Mouse (Mus musculus): ENCODE data around the gene Klhdc2. TPM values are rescaled to one million over a fixed set of nuclear protein-coding genes. Genes with fewer than 3 reads are reported as not detected.

Klhdc2 gene
- polyA plus RNA-seq, 1 experiment from 2014 or later = 54.2 TPM

DNA sequence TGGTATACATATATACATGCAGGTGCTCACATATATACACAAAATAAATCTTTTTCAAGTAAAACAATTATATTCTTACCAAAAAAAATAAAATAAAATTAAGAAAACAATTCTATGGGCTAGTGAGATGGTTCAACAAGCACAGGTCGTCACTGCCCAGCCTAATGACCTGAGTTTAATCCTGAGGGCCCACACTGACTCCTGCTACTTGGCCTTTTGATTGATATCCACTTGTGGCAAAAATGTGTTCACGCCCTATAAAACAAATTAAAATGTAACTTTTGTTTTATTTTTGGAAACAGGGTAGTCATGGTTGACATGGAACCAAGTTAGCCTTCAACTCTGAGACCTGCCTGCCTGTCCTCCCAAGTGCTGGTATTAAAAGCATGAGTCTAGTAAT lies 53.4 kb downstream of the Klhdc2 start:
- H3K9me3 ChIP-seq (ENCODE audit: low read length) = no peaks in the 10 kb centered on the region
- H3K27me3 ChIP-seq (ENCODE audit: insufficient read depth, low read length) = no peaks in the 10 kb centered on the region
- ATAC-seq (no peak), DNase-seq (no peak)
- H3K4me2 ChIP-seq (ENCODE audit: low read depth, low read length) = no peak overlapping the region
- TF ChIP-seq CTCF (IDR thresholded peaks at IDR 0.05; ENCODE audit: low read depth) (no peak), EP300 (IDR thresholded peaks at IDR 0.05; ENCODE audit: low read depth) (no peak)
- no peaks in the 10 kb centered on the region for H3K4me1 ChIP-seq (ENCODE audit: insufficient read depth)
- no peak overlapping the region for H3K27ac ChIP-seq (ENCODE audit: low read depth)
- 82% methylated on average over 2 of the region's 2 CpGs for WGBS (ENCODE audit: insufficient replicate concordance)
- H3K4me3 ChIP-seq (ENCODE audit: low read depth, low read length) = no peak overlapping the region
- no peak overlapping the region for H3K9ac ChIP-seq (replicated peaks)
- peaks cover 63% of the 10 kb centered on the region for H3K36me3 ChIP-seq (replicated peaks; ENCODE audit: insufficient read depth, low read length)

DNA sequence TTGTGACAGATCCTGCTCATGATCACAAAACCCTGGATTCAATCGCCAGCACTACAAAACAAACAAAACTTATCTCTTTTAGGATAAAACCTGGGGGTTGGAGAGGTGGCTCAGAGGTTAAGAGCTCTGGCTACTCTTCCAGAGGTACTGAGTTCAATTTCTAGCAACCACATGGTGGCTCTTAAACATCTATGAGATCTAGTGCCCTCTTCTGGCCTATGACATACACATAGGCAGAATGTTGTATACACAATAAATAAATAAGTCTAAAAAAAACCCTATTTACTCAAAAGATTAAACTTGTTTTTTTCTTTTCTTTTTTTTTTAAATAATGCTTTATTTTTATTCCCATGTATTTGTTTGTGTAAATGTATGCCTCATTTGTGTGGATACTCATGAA lies 55.2 kb downstream of the Klhdc2 start:
- no peak for DNase-seq

DNA sequence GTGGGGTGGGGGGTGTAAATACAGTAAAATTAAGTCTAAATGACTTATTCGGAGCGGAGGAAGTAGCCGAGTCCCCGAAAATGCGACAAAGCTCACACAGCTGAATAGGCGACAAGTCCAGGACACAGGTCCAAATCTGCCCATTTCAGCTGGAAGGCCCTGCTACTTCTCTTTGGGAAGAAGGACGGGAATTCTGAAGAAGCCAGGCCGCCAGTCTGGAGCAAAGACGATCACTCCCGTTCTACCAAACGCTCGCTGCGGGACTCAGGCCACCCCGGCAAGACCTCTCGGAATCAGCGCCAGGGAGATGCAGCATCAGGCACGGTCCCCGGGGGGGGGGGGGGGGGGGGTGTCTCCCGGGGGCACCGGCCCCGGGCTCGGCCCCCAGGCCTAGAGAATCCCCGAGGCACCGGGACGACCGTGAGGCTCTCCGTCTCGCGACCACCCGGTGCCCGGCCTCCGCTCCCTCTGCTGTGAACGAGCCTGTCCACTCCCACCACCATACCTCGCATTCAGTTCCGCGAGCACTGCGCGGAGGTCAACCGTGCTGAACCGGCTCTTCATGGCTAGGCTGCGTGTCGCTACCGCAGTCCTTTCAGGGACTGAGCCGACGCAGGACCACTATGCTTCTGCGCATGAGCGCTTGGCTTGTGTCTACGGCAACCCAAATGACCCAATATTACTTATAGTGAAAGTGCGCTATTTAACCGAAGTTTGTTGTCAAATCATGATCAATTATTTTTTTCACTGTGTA lies 60.2 kb downstream of the Klhdc2 start, which contains the start of gene Nemf:
TSS of gene Nemf (minus strand) at position 620 of the 754 bp plus-strand sequence.
- WGBS (ENCODE audit: insufficient replicate concordance) = under 1% methylated on average over 46 of the region's 50 CpGs

More for the DNA sequence above, 55.2 kb downstream of the Klhdc2 start:
- H3K9me3 ChIP-seq (ENCODE audit: low read length) = no peaks in the 10 kb centered on the region
- no peak for ATAC-seq
- H3K4me1 ChIP-seq (ENCODE audit: insufficient read depth) = no peaks in the 10 kb centered on the region
- H3K36me3 ChIP-seq (replicated peaks; ENCODE audit: insufficient read depth, low read length) = peaks cover 55% of the 10 kb centered on the region
- 63% methylated on average over 1 of the region's 1 CpGs for WGBS (ENCODE audit: insufficient replicate concordance)
- no peak overlapping the region for H3K9ac ChIP-seq (replicated peaks)
- no peak overlapping the region for H3K4me2 ChIP-seq (ENCODE audit: low read depth, low read length)
- no peaks in the 10 kb centered on the region for H3K27me3 ChIP-seq (ENCODE audit: insufficient read depth, low read length)
- H3K4me3 ChIP-seq (ENCODE audit: low read depth, low read length) = no peak overlapping the region
- H3K27ac ChIP-seq (ENCODE audit: low read depth) = no peak overlapping the region
- TF ChIP-seq CTCF (IDR thresholded peaks at IDR 0.05; ENCODE audit: low read depth) (peak; percentile 41), EP300 (IDR thresholded peaks at IDR 0.05; ENCODE audit: low read depth) (no peak)

DNA sequence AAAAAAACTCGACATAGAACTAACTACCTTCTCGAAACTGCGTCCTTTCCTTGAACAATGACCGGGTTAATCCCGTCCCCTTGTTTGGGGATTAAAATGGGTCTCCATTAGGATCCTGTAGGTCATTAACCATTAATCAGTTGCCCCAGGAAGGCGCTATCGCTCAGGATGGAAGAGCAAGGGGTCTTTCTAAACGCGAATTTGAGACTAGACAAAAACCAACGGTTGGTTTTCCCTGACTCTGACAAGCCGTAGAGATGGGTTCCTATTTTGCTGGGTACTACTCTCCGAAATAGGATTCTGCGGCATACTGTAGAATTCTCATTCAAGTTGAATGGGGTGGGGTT lies 60.8 kb downstream of the Klhdc2 start:
- ATAC-seq = no peak
- Histone ChIP-seq H3K36me3 (replicated peaks; ENCODE audit: insufficient read depth, low read length) (peaks cover 22% of the 10 kb centered on the region), H3K4me2 (ENCODE audit: low read depth, low read length) (peak overlapping the region; percentile 85), H3K4me3 (ENCODE audit: low read depth, low read length) (peak overlapping the region; percentile 86), H3K27me3 (ENCODE audit: insufficient read depth, low read length) (no peaks in the 10 kb centered on the region), H3K4me1 (ENCODE audit: insufficient read depth) (peaks cover 6% of the 10 kb centered on the region), H3K9ac (replicated peaks) (peak overlapping the region; percentile 92), H3K9me3 (ENCODE audit: low read length) (no peaks in the 10 kb centered on the region), H3K27ac (ENCODE audit: low read depth) (peak overlapping the region; percentile 89)
- 5% methylated on average over 13 of the region's 13 CpGs for WGBS (ENCODE audit: insufficient replicate concordance)
- DNase-seq = no peak
- TF ChIP-seq CTCF (IDR thresholded peaks at IDR 0.05; ENCODE audit: low read depth) (no peak; the same call in 1 of the 2 replicates), EP300 (IDR thresholded peaks at IDR 0.05; ENCODE audit: low read depth) (0 out of 2 replicates have a peak, but pooled peaks have one; percentile 60)

More for the DNA sequence above, 60.2 kb downstream of the Klhdc2 start, which contains the start of gene Nemf:
- ATAC-seq (peak; percentile 57), DNase-seq (peak; percentile 85)
- peak within 1 kb of the TSS; percentile 85 for H3K4me2 ChIP-seq (ENCODE audit: low read depth, low read length)
- no peaks in the 10 kb centered on the region for H3K9me3 ChIP-seq (ENCODE audit: low read length)
- peak within 1 kb of the TSS; percentile 89 for H3K27ac ChIP-seq (ENCODE audit: low read depth)
- H3K4me3 ChIP-seq (ENCODE audit: low read depth, low read length) = peak within 1 kb of the TSS; percentile 86
- H3K36me3 ChIP-seq (replicated peaks; ENCODE audit: insufficient read depth, low read length) = peaks cover 26% of the 10 kb centered on the region
- no peaks in the 10 kb centered on the region for H3K27me3 ChIP-seq (ENCODE audit: insufficient read depth, low read length)
- H3K4me1 ChIP-seq (ENCODE audit: insufficient read depth) = peaks cover 3% of the 10 kb centered on the region; the same call in 1 of the 2 replicates
- peak within 1 kb of the TSS; percentile 92 for H3K9ac ChIP-seq (replicated peaks)
- TF ChIP-seq CTCF (IDR thresholded peaks at IDR 0.05; ENCODE audit: low read depth) = 0 out of 2 replicates have a peak, but pooled peaks have one; percentile 1
- TF ChIP-seq EP300 (IDR thresholded peaks at IDR 0.05; ENCODE audit: low read depth) = no peak; the same call in 1 of the 2 replicates

Other genes with a start within 250 kb of the Klhdc2 start
- gene Rps29, start 137.5 kb upstream of the Klhdc2 start, polyA plus RNA-seq (2015; fragmentation: Nextera tagmentation; extraction: Ambion mirVana) = 1,274 and 1,279 TPM in 2 replicates
- gene Lrr1, start 127.9 kb upstream of the Klhdc2 start, polyA plus RNA-seq (2015; fragmentation: Nextera tagmentation; extraction: Ambion mirVana) = 8.8 and 9.6 TPM in 2 replicates
- 543 and 555 TPM in 2 replicates for gene Rpl36al, start 112.6 kb upstream of the Klhdc2 start, polyA plus RNA-seq (2015; fragmentation: Nextera tagmentation; extraction: Ambion mirVana)
- 23.1 and 25.0 TPM in 2 replicates for gene Mgat2, start 112.5 kb upstream of the Klhdc2 start, polyA plus RNA-seq (2015; fragmentation: Nextera tagmentation; extraction: Ambion mirVana)
- gene Gm49383, start 99.6 kb upstream of the Klhdc2 start, polyA plus RNA-seq (2015; fragmentation: Nextera tagmentation; extraction: Ambion mirVana) = 9.1 and 10.2 TPM in 2 replicates
- 2.9 and 3.0 TPM in 2 replicates for gene Dnaaf2, start 98.3 kb upstream of the Klhdc2 start, polyA plus RNA-seq (2015; fragmentation: Nextera tagmentation; extraction: Ambion mirVana)
- 8.3 and 9.5 TPM in 2 replicates for gene Gm49384, start 92.4 kb upstream of the Klhdc2 start, polyA plus RNA-seq (2015; fragmentation: Nextera tagmentation; extraction: Ambion mirVana)
- 8.0 and 9.3 TPM in 2 replicates for gene Pole2, start 68.5 kb upstream of the Klhdc2 start, polyA plus RNA-seq (2015; fragmentation: Nextera tagmentation; extraction: Ambion mirVana)
- gene Klhdc1, start 55.5 kb upstream of the Klhdc2 start, polyA plus RNA-seq (2015; fragmentation: Nextera tagmentation; extraction: Ambion mirVana) = 5.9 and 6.1 TPM in 2 replicates
- 28.3 and 29.7 TPM in 2 replicates for gene Nemf, start 60.5 kb downstream of the Klhdc2 start, polyA plus RNA-seq (2015; fragmentation: Nextera tagmentation; extraction: Ambion mirVana)
- gene Arf6, start 75.5 kb downstream of the Klhdc2 start, polyA plus RNA-seq (2015; fragmentation: Nextera tagmentation; extraction: Ambion mirVana) = 33.8 and 44.6 TPM in 2 replicates
- gene Gm9887, start 75.8 kb downstream of the Klhdc2 start, polyA plus RNA-seq (2015; fragmentation: Nextera tagmentation; extraction: Ambion mirVana) = 1.00 and 1.3 TPM in 2 replicates